Mouse (Mus musculus) intestine, embryonic 15.5 days (tissue): ENCODE data around the gene Dnajc15. TPM values are rescaled to one million over a fixed set of nuclear protein-coding genes. Genes with fewer than 3 reads are reported as not detected.

Experiments
- ATAC-seq: fragments of 200-750 bp; cut with Nextera tagmentation; 2 replicates; pipeline ENCODE4 v1.8.0; 2017; ENCODE audit warnings: moderate TSS enrichment, moderate library complexity
- H3K27ac ChIP-seq: fragments of 300-500 bp; sonication (generic); 2 replicates; pipeline ENCODE4 v1.5.1; 2015; ENCODE audit warnings: mild to moderate bottlenecking, inconsistent platforms
- H3K27me3 ChIP-seq: fragments of 300-500 bp; sonication (generic); replicated peaks from 2 replicates; pipeline ENCODE4 v1.6.1; 2015; ENCODE audit warnings: inconsistent platforms
- H3K36me3 ChIP-seq: fragments of 300-500 bp; sonication (generic); 2 replicates; pipeline ENCODE4 v1.6.1; 2015; ENCODE audit warnings: inconsistent platforms
- H3K4me1 ChIP-seq: fragments of 300-500 bp; sonication (generic); replicated peaks from 2 replicates; pipeline ENCODE4 v1.6.1; 2015; ENCODE audit warnings: inconsistent platforms
- H3K4me2 ChIP-seq: fragments of 300-500 bp; sonication (generic); replicated peaks from 2 replicates; pipeline ENCODE4 v1.6.1; 2015; ENCODE audit warnings: mild to moderate bottlenecking, inconsistent platforms
- H3K4me3 ChIP-seq: fragments of 300-500 bp; sonication (generic); replicated peaks from 2 replicates; pipeline ENCODE4 v1.5.1; 2015; ENCODE audit warnings: inconsistent platforms
- H3K9ac ChIP-seq: fragments of 300-500 bp; sonication (generic); 2 replicates; pipeline ENCODE4 v1.6.1; 2015; ENCODE audit warnings: inconsistent platforms
- H3K9me3 ChIP-seq: fragments of 300-500 bp; sonication (generic); 2 replicates; pipeline ENCODE4 v1.6.1; 2016; ENCODE audit warnings: inconsistent platforms
- WGBS: fragments of 180-500 bp; shearing (Covaris S2); methylation state at CpG from one replicate; pipeline ENCODE4 v1.1.7; 2015; 5-methylcytosine and 5-hydroxymethylcytosine counted together
- polyA plus RNA-seq: library from polyadenylated mRNA; unstranded; fragments of >200 nt; fragmentation: Nextera tagmentation; extraction: Ambion mirVana; gene quantifications from 2 replicates; pipeline ENCODE4 v1.2.1, GENCODE M21; 2015

Gene Dnajc15
- polyA plus RNA-seq, 1 experiment from 2014 or later: 109 TPM

GRCm38 (mm10) chr14:77776005-77776531 lies 98.9 kb downstream of the Dnajc15 start:
- no peak for ATAC-seq
- H3K9ac ChIP-seq: no peak overlapping the region
- H3K27me3 ChIP-seq: no peaks in the 10 kb centered on the region
- WGBS: 81% methylated on average over 11 of the region's 11 CpGs
- no peaks in the 10 kb centered on the region for H3K36me3 ChIP-seq
- H3K4me3 ChIP-seq: no peak overlapping the region
- no peak overlapping the region for H3K4me2 ChIP-seq
- H3K9me3 ChIP-seq: no peaks in the 10 kb centered on the region
- no peaks in the 10 kb centered on the region for H3K4me1 ChIP-seq
- no peak overlapping the region for H3K27ac ChIP-seq

DNA sequence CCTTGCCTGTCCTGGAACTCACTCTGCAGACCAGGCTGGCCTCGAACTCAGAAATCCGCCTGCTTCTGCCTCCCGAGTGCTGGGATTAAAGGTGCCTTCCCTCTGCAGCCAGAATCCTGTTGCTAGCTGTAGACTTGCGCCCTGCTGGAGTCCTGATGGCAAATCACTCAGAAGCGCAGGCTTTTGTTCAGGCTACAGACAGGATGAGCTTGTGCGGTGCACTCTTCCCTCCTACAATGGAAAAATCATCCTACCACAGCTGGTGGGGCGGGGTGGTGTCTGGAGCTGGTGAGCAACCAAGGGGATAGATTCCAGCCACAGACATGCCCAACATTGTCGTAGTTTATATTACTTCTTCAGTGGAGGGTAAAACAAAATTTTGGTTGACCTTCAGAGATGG lies 101.6 kb downstream of the Dnajc15 start:
- no peak for ATAC-seq

DNA sequence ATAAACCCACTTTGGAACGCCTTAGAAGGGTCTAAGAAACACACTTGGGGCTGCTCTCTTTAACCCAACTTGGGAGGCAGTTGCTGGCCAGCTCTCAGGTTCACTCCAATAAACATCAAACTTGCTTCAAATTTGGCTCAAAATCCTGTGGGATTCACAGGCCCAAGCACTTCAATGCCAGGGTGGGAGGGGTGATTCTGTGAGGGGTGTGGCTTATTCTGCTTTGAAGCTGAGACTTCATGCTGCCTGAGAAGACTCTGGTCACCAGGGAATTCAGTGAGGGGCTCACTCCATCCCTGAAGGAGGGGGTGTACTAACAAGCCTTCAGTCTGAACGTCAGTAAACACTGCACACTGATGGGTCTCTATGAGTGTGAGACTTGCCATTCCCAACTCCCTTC lies 103.3 kb downstream of the Dnajc15 start:
- no peak overlapping the region for H3K9ac ChIP-seq
- H3K4me3 ChIP-seq: no peak overlapping the region
- no peak overlapping the region for H3K4me2 ChIP-seq
- no peaks in the 10 kb centered on the region for H3K4me1 ChIP-seq
- no peak for ATAC-seq
- WGBS: 70% methylated on average over 2 of the region's 2 CpGs
- no peak overlapping the region for H3K27ac ChIP-seq
- H3K27me3 ChIP-seq: no peaks in the 10 kb centered on the region
- no peaks in the 10 kb centered on the region for H3K9me3 ChIP-seq
- H3K36me3 ChIP-seq: no peaks in the 10 kb centered on the region

More for the DNA sequence above, 101.6 kb downstream of the Dnajc15 start:
- Histone ChIP-seq H3K27ac (no peak overlapping the region), H3K27me3 (no peaks in the 10 kb centered on the region), H3K36me3 (no peaks in the 10 kb centered on the region), H3K9me3 (no peaks in the 10 kb centered on the region), H3K4me2 (no peak overlapping the region), H3K9ac (no peak overlapping the region), H3K4me1 (no peaks in the 10 kb centered on the region), H3K4me3 (no peak overlapping the region)
- WGBS: 85% methylated on average over 8 of the region's 8 CpGs

Other genes starting within 250 kb of the Dnajc15 start
- gene Epsti1, start 29.1 kb upstream of the Dnajc15 start, polyA plus RNA-seq: 6.4 and 6.7 TPM in 2 replicates
- gene Fam216b, start 213.9 kb upstream of the Dnajc15 start, polyA plus RNA-seq: not detected in 2 replicates